Mouse (Mus musculus) lung, adult 2 months (tissue): ENCODE measurements around the gene Med27.

Experiments
- CTCF ChIP-seq: fragments of 200-500 bp; IDR thresholded peaks from 2 replicates; pipeline ENCODE4 v1.5.1; 2011; ENCODE audit warnings: mild to moderate bottlenecking, low read length, control low read depth; ENCODE audit not compliant: insufficient read depth
- POLR2A ChIP-seq: fragments of 200-500 bp; IDR thresholded peaks from 2 replicates; pipeline ENCODE4 v1.6.1; 2011; ENCODE audit warnings: low read depth, mild to moderate bottlenecking, control low read depth, low read length, borderline replicate concordance; ENCODE audit errors: extremely low read depth

DNA sequence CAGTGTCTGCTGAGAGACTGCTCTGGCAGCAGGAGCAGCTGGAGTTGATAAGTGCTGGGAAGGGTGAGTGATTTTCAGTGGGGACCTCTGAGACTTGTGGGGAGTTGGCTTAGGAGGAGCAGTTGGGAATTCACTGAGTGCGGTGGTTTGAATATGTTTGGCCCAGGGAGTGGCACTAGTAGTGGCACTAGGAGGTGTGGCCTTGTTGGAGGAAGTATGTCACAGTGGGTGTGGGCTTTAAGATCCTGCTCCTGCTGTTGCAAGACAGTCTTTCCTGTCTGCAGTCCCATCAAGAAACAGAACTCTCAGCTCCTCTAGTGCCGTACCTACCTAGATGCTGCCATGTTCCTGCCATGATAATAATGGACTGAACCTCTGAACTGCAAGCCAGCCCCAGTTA lies 115.2 kb downstream of the Med27 start:
- TF ChIP-seq CTCF, result no peak
- no peak for TF ChIP-seq POLR2A
